Comparison of ENCODE assay signal across 11 mouse cellular contexts in the genomic region with DNA sequence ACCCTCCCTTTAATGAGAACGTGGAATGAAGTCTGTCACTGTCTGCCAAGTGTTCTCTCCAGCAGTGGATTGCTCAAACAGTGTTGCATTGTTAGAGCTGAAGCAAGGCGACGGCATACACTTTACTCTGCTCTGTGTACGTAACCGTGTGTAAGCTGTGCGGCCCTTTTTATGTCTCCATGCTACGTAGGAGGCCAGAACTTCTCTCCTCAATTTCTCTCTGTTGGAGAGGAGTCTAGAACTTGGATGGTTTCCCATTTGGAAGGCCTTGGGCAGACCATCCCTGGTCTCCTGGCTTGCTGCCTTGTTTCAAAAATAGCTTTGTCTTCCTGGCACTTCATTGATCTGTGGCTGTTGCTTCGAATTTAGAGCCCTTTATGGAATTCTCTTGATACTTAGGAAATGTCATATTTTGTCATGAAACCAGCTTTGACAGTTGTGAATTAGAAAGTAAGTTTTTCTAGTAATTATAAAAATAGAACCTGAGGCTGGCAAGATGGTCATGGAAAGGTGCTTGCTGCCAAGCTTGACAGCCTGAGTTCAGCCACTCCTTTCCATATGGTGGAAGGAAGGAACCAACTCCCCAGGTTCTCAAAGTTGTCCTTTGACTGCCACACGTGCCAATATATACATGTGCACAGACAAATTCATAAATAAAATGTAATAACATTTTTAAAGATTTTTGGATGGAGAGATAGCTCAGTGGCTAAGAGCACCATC. TPM values are rescaled to one million over a fixed set of nuclear protein-coding genes. Genes with fewer than 3 reads are reported as not detected.
DNase-seq lines count a peak whose midpoint lies in the region; ATAC-seq and TF ChIP-seq lines count a peak whose summit lies in the region.
"Had no signal": no experiment of that assay in that cellular context is flagged by ENCODE, and none has a peak within 500 bp of the region (broad histone marks: within the 10 kb centered on the region; RNA-seq: fewer than 3 reads in every experiment).

No protein-coding gene starts in this region.

- no peaks in the 10 kb centered on the region for H3K27me3 ChIP-seq in kidney, adult 2 months (replicated peaks; ENCODE audit: control insufficient read depth, insufficient read depth, low read length)
- H3K27me3 ChIP-seq in midbrain, embryonic 13.5 days: no peaks in the 10 kb centered on the region
- H3K27me3 ChIP-seq: limb, embryonic 12.5 days had no signal

- H3K9ac ChIP-seq in midbrain, embryonic 13.5 days (replicated peaks): no peak overlapping the region
- H3K9ac ChIP-seq: limb, embryonic 12.5 days had no signal

- H3K4me1 ChIP-seq in kidney, adult 2 months (ENCODE audit: control insufficient read depth, insufficient read depth, low read length): no peaks in the 10 kb centered on the region
- peaks cover 8% of the 10 kb centered on the region; the same call in 1 of the 2 replicates for H3K4me1 ChIP-seq in midbrain, embryonic 13.5 days (replicated peaks)

- TF ChIP-seq CTCF in kidney, adult 2 months (conservative IDR thresholded peaks at IDR 0.05; ENCODE audit: insufficient read depth, insufficient read length, low read depth, low read length): no peak

- no peaks in the 10 kb centered on the region for H3K9me3 ChIP-seq in midbrain, embryonic 13.5 days
- H3K9me3 ChIP-seq: limb, embryonic 12.5 days had no signal

- no peak overlapping the region for H3K4me2 ChIP-seq in midbrain, embryonic 13.5 days (replicated peaks)
- H3K4me2 ChIP-seq: limb, embryonic 12.5 days had no signal

- H3K4me3 ChIP-seq in kidney, adult 2 months (ENCODE audit: insufficient read depth, low read depth, low read length): no peak overlapping the region
- H3K4me3 ChIP-seq in midbrain, embryonic 13.5 days (replicated peaks): no peak overlapping the region
- H3K4me3 ChIP-seq: limb, embryonic 12.5 days; myocyte had no signal

- ATAC-seq in midbrain, embryonic 13.5 days: no peak

- peak; percentile 17 for DNase-seq in kidney, adult 2 months
- DNase-seq in kidney, adult 18-20 months: no peak
- peak; percentile 60 for DNase-seq in NIH3T3 (ENCODE audit: low read depth)
- peak; percentile 26 to 71 for DNase-seq in adrenal gland, postnatal 36 days
- peak; percentile 64 to 70 for DNase-seq in heart, postnatal 10 days
- DNase-seq in layer of hippocampus, adult 11-12 months (ENCODE audit: low spot score): no peak
- DNase-seq: gastrocnemius, postnatal 10 days; spleen, adult 18-20 months had no signal

- intact Hi-C loops in heart, postnatal 10 days (cut with DNase I): no loop called here

- TF ChIP-seq POLR2A in kidney, adult 2 months (IDR thresholded peaks at IDR 0.05; ENCODE audit: low read depth, low read length): no peak

- H3K27ac ChIP-seq in kidney, adult 2 months (ENCODE audit: insufficient read depth, low read depth, low read length): no peak overlapping the region
- H3K27ac ChIP-seq in midbrain, embryonic 13.5 days: no peak overlapping the region
- H3K27ac ChIP-seq: limb, embryonic 12.5 days had no signal

- H3K36me3 ChIP-seq in kidney, adult 2 months (ENCODE audit: control insufficient read depth, insufficient read depth, low read length): no peaks in the 10 kb centered on the region
- H3K36me3 ChIP-seq in midbrain, embryonic 13.5 days: no peaks in the 10 kb centered on the region
- H3K36me3 ChIP-seq: limb, embryonic 12.5 days had no signal

- WGBS in kidney, adult 2 months: 79% methylated on average over 9 of the region's 9 CpGs
- WGBS in midbrain, embryonic 13.5 days: 82% methylated on average over 9 of the region's 9 CpGs

RNA-seq across cellular contexts. Expression of a gene that starts 47.9 kb away (rescaled TPM):
- 7.5 and 7.7 TPM in 2 replicates for polyA plus RNA-seq in kidney, adult 2 months (2012; rRNA removed)
- 10 to 100 TPM; 21.3 to 25.9 TPM for total RNA-seq in adrenal gland, postnatal 36 days (2021)
- total RNA-seq in heart, postnatal 10 days (2021): 10 to 100 TPM; 17.3 to 18.6 TPM
- polyA plus RNA-seq in midbrain, embryonic 13.5 days (2015; fragmentation: Nextera tagmentation; extraction: Ambion mirVana): 52.0 and 55.1 TPM in 2 replicates

Comparison
In these comparisons a context has a peak if more than half of its experiments do, and no peak if none do; other contexts are left out.
1. DNase-seq: peak in kidney, adult 2 months (single experiment), NIH3T3 (single experiment), adrenal gland, postnatal 36 days (2 of 2) and heart, postnatal 10 days (2 of 2); none in kidney, adult 18-20 months (single experiment) and layer of hippocampus, adult 11-12 months (single experiment).